Mouse (Mus musculus) heart, adult 11 months (tissue): ENCODE measurements around the gene Ehd2.

ENCODE experiments used
- DNase-seq: peaks from one replicate; pipeline ENCODE4 v3.0.0; 2022

Ehd2 gene

GRCm38 (mm10) chr7:15967312-15967711 is at the start of gene Ehd2:
Gene Ehd2 (minus strand): TSS chr7:15967567.
- DNase-seq: peak; percentile 99

GRCm38 (mm10) chr7:16015384-16015783 is 48.0 kb upstream of the Ehd2 start:
- DNase-seq: no peak

- DNase-seq: peak; percentile 97
Measured at GRCm38 (mm10) chr7:16014521-16015175, 47.3 kb upstream of the Ehd2 start.

GRCm38 (mm10) chr7:16013722-16014275 is 46.4 kb upstream of the Ehd2 start:
- no peak for DNase-seq

- DNase-seq: peak; percentile 95
Measured at GRCm38 (mm10) chr7:16012576-16013263, 45.4 kb upstream of the Ehd2 start.

GRCm38 (mm10) chr7:16011418-16012085 is 44.2 kb upstream of the Ehd2 start:
- peak; percentile 93 for DNase-seq

GRCm38 (mm10) chr7:16010649-16011048 is 43.3 kb upstream of the Ehd2 start:
- DNase-seq: peak; percentile 91

- no peak for DNase-seq
Measured at GRCm38 (mm10) chr7:16009636-16010035, 42.3 kb upstream of the Ehd2 start.

- DNase-seq: no peak
Measured at GRCm38 (mm10) chr7:16005020-16005419, 37.7 kb upstream of the Ehd2 start.

- DNase-seq: peak; percentile 94
Measured at GRCm38 (mm10) chr7:16004177-16004856, 37.0 kb upstream of the Ehd2 start.

- DNase-seq: no peak
Measured at GRCm38 (mm10) chr7:16003032-16003431, 35.7 kb upstream of the Ehd2 start.

GRCm38 (mm10) chr7:16002171-16002570 is 34.8 kb upstream of the Ehd2 start:
- peak; percentile 99 for DNase-seq

- DNase-seq: no peak
Measured at GRCm38 (mm10) chr7:16001691-16002090, 34.3 kb upstream of the Ehd2 start.

GRCm38 (mm10) chr7:15993789-15994188 is 26.4 kb upstream of the Ehd2 start:
- no peak for DNase-seq

GRCm38 (mm10) chr7:15993152-15993551 is 25.8 kb upstream of the Ehd2 start:
- no peak for DNase-seq

GRCm38 (mm10) chr7:15991764-15992163 is 24.4 kb upstream of the Ehd2 start:
- no peak for DNase-seq

- no peak for DNase-seq
Measured at GRCm38 (mm10) chr7:15987661-15988356, 20.4 kb upstream of the Ehd2 start.

- no peak for DNase-seq
Measured at GRCm38 (mm10) chr7:15982729-15983407, 15.5 kb upstream of the Ehd2 start.

GRCm38 (mm10) chr7:15981538-15981937 is 14.2 kb upstream of the Ehd2 start:
- DNase-seq: peak; percentile 98

GRCm38 (mm10) chr7:15980246-15980645 is 12.9 kb upstream of the Ehd2 start:
- DNase-seq: peak; percentile 97

- peak; percentile 96 for DNase-seq
Measured at GRCm38 (mm10) chr7:15975904-15976303, 8.5 kb upstream of the Ehd2 start.

- DNase-seq: no peak
Measured at GRCm38 (mm10) chr7:15975451-15975850, 8.1 kb upstream of the Ehd2 start.
